ENCODE assay signal across 8 mouse cellular contexts in the genomic region with DNA sequence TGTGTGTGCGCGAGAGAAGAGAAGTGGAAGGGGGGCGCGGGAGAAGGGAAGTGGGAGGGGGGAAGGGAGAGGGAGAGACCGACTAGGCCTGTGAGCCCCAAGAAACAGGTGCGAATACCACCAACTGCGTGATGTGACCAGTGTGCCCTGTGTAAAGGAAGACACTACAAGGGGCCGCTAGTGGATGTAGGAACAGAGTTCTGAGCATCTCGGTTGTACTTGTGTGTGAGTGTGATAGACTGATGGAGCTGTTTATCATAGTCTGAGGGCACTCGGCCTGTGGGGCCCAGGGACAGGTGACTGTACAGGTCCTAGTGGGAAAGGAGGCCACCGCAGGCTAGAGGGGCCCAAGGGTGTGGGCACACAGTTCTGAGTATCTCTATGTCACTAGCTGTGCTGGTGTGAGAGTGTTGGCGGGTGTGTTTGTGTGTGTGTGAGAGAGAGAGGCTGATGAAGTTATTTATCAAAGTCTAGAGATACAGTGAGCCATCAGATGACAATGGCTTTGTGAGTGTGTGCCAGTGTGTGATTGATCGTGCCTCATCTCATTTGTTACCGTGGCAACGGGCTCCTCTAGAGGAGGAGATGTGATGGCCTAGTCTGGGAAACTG. TPM values are rescaled to one million over a fixed set of nuclear protein-coding genes. Genes with fewer than 3 reads are reported as not detected.
DNase-seq lines count a peak whose midpoint lies in the region; ATAC-seq and TF ChIP-seq lines count a peak whose summit lies in the region.

No protein-coding gene starts in this region.

- WGBS in kidney, adult 2 months, result 29% methylated on average over 15 of the region's 15 CpGs

- peak overlapping the region; percentile 52 for H3K4me3 ChIP-seq in kidney, adult 2 months (ENCODE audit: insufficient read depth, low read depth, low read length)
- H3K4me3 ChIP-seq in embryonic fibroblast, embryonic 13.5 days (ENCODE audit: insufficient read depth, low read length), result peak overlapping the region; percentile 54

- no peak for TF ChIP-seq POLR2A in kidney, adult 2 months (IDR thresholded peaks at IDR 0.05; ENCODE audit: low read depth, low read length)
- no peak for TF ChIP-seq POLR2A in embryonic fibroblast, embryonic 13.5 days (IDR thresholded peaks at IDR 0.05; ENCODE audit: low read depth, low read length)

- no peaks in the 10 kb centered on the region for H3K36me3 ChIP-seq in kidney, adult 2 months (ENCODE audit: control insufficient read depth, insufficient read depth, low read length)
- H3K36me3 ChIP-seq in splenic B cell, adult 2 months (ENCODE audit: control insufficient read depth, insufficient read depth, low read length, poor library complexity, severe bottlenecking), result no peaks in the 10 kb centered on the region

- no peak overlapping the region for H3K27ac ChIP-seq in kidney, adult 2 months (ENCODE audit: insufficient read depth, low read depth, low read length)
- no peak overlapping the region for H3K27ac ChIP-seq in embryonic fibroblast, embryonic 13.5 days (ENCODE audit: insufficient read depth, low read length)

- no peaks in the 10 kb centered on the region for H3K4me1 ChIP-seq in kidney, adult 2 months (ENCODE audit: control insufficient read depth, insufficient read depth, low read length)
- H3K4me1 ChIP-seq in embryonic fibroblast, embryonic 13.5 days (ENCODE audit: control insufficient read depth, insufficient read depth, low read length), result peaks cover 2% of the 10 kb centered on the region; the same call in 1 of the 2 replicates

- TF ChIP-seq CTCF in kidney, adult 2 months (conservative IDR thresholded peaks at IDR 0.05; ENCODE audit: insufficient read depth, insufficient read length, low read depth, low read length), result no peak
- no peak for TF ChIP-seq CTCF in embryonic fibroblast, embryonic 13.5 days (IDR thresholded peaks at IDR 0.05; ENCODE audit: borderline replicate concordance, insufficient read depth, low read length)

- no peaks in the 10 kb centered on the region for H3K27me3 ChIP-seq in kidney, adult 2 months (replicated peaks; ENCODE audit: control insufficient read depth, insufficient read depth, low read length)
- no peaks in the 10 kb centered on the region for H3K27me3 ChIP-seq in splenic B cell, adult 2 months (ENCODE audit: control insufficient read depth, insufficient read depth, low read length, poor library complexity, severe bottlenecking)

- no peak for DNase-seq in kidney, adult 2 months
- DNase-seq in kidney, adult 8-10 months, result no peak
- DNase-seq in adrenal gland, postnatal 36 days, result peak; percentile 6 to 12
- peak; percentile 8 for DNase-seq in kidney, postnatal 10 days
- DNase-seq in splenic B cell, adult 2 months (ENCODE audit: low read depth, low spot score), result peak; percentile 6
- no peak for DNase-seq in urinary bladder, adult 2 months (ENCODE audit: low spot score)

- ATAC-seq in megakaryocyte-erythroid progenitor cell, adult 5-6 weeks (replicated peaks; ENCODE audit: low FRiP score, low TSS enrichment, poor library complexity, severe bottlenecking), result 0 out of 2 replicates have a peak, but pooled peaks have one; percentile 3

RNA-seq across cellular contexts. Expression of a gene that starts 0.6 kb away (rescaled TPM):
- polyA plus RNA-seq in kidney, adult 2 months (2012; rRNA removed), result 0.75 and 0.95 TPM in 2 replicates
- total RNA-seq in adrenal gland, postnatal 36 days (2021), result 1 to 10 TPM; 5.9 to 9.8 TPM
- polyA plus RNA-seq in embryonic fibroblast, embryonic 13.5 days (2011; ENCODE audit: insufficient read length, low read depth, missing spikeins), result 4.1 TPM in 2 replicates
- total RNA-seq in megakaryocyte-erythroid progenitor cell, adult 5-6 weeks (2014; fragmentation: Nextera tagmentation), result 2.5 and 3.5 TPM in 2 replicates
- 2.5 and 4.7 TPM in 2 replicates for total RNA-seq in megakaryocyte-erythroid progenitor cell, adult 5-6 weeks (2017)
- 8.9 and 9.4 TPM in 2 replicates for polyA plus RNA-seq in urinary bladder, adult 2 months (2012; rRNA removed)

RNA-seq across cellular contexts. Expression of a gene that starts 34.5 kb away (rescaled TPM):
- polyA plus RNA-seq in kidney, adult 2 months (2012; rRNA removed), result not detected in 2 replicates
- total RNA-seq in adrenal gland, postnatal 36 days (2021), result not detected
- not detected in 2 replicates for polyA plus RNA-seq in embryonic fibroblast, embryonic 13.5 days (2011; ENCODE audit: insufficient read length, low read depth, missing spikeins)
- total RNA-seq in megakaryocyte-erythroid progenitor cell, adult 5-6 weeks (2014; fragmentation: Nextera tagmentation), result not detected in 2 replicates
- total RNA-seq in megakaryocyte-erythroid progenitor cell, adult 5-6 weeks (2017), result not detected in 2 replicates
- polyA plus RNA-seq in urinary bladder, adult 2 months (2012; rRNA removed), result not detected in 2 replicates

RNA-seq across cellular contexts. Expression of a gene that starts 44.1 kb away (rescaled TPM):
- polyA plus RNA-seq in kidney, adult 2 months (2012; rRNA removed), result 0.36 and 0.45 TPM in 2 replicates
- 1 to 10 TPM; 2.1 to 3.2 TPM for total RNA-seq in adrenal gland, postnatal 36 days (2021)
- polyA plus RNA-seq in embryonic fibroblast, embryonic 13.5 days (2011; ENCODE audit: insufficient read length, low read depth, missing spikeins), result 4.7 and 6.2 TPM in 2 replicates
- total RNA-seq in megakaryocyte-erythroid progenitor cell, adult 5-6 weeks (2014; fragmentation: Nextera tagmentation), result 2.8 and 5.2 TPM in 2 replicates
- total RNA-seq in megakaryocyte-erythroid progenitor cell, adult 5-6 weeks (2017), result 2.5 and 6.4 TPM in 2 replicates
- 2.8 TPM in 2 replicates for polyA plus RNA-seq in urinary bladder, adult 2 months (2012; rRNA removed)

RNA-seq across cellular contexts. Expression of a gene that starts 56.5 kb away (rescaled TPM):
- 0.19 and 0.28 TPM in 2 replicates for polyA plus RNA-seq in kidney, adult 2 months (2012; rRNA removed)
- total RNA-seq in adrenal gland, postnatal 36 days (2021), result under 1 TPM; 0.70 to 0.79 TPM
- 0.82 and 1.4 TPM in 2 replicates for polyA plus RNA-seq in embryonic fibroblast, embryonic 13.5 days (2011; ENCODE audit: insufficient read length, low read depth, missing spikeins)
- 0.11 and 0.87 TPM in 2 replicates for total RNA-seq in megakaryocyte-erythroid progenitor cell, adult 5-6 weeks (2014; fragmentation: Nextera tagmentation)
- 0.30 and 1.1 TPM in 2 replicates for total RNA-seq in megakaryocyte-erythroid progenitor cell, adult 5-6 weeks (2017)
- 0.63 and 0.83 TPM in 2 replicates for polyA plus RNA-seq in urinary bladder, adult 2 months (2012; rRNA removed)

Comparison
In these comparisons a context has a peak if more than half of its experiments do, and no peak if none do; other contexts are left out.
1. DNase-seq: peak in adrenal gland, postnatal 36 days (2 of 2), kidney, postnatal 10 days (single experiment) and splenic B cell, adult 2 months (single experiment); none in kidney, adult 2 months (single experiment), kidney, adult 8-10 months (0 of 2) and urinary bladder, adult 2 months (single experiment).